Mouse (Mus musculus) layer of hippocampus, adult 2 months (tissue): ENCODE data around the gene Cdca5. TPM values are rescaled to one million over a fixed set of nuclear protein-coding genes. Genes with fewer than 3 reads are reported as not detected.

Experiments
- DNase-seq, 2 experiments: peaks; one replicate each; pipeline ENCODE4 v3.0.0; 2022; ENCODE audit warnings: low spot score in 2 of 2
- H3K27ac ChIP-seq: fragments of 200-600 bp; 2 replicates; pipeline ENCODE4 v1.8.1; 2022
- H3K4me3 ChIP-seq: fragments of 200-600 bp; 2 replicates; pipeline ENCODE4 v1.8.1; 2022; ENCODE audit warnings: mild to moderate bottlenecking
- CTCF ChIP-seq: fragments of 200-600 bp; conservative IDR thresholded peaks from 2 replicates; pipeline ENCODE4 v1.8.1; 2022; ENCODE audit warnings: antibody characterized with exemption, mild to moderate bottlenecking, moderate library complexity
- total RNA-seq, 2 experiments: library from RNA; stranded (reverse); gene quantifications; 2 replicates each; pipeline ENCODE4 v1.2.3; 2021

The Cdca5 gene
- total RNA-seq, 2 experiments from 2014 or later = 0.23 to 0.27 TPM

DNA sequence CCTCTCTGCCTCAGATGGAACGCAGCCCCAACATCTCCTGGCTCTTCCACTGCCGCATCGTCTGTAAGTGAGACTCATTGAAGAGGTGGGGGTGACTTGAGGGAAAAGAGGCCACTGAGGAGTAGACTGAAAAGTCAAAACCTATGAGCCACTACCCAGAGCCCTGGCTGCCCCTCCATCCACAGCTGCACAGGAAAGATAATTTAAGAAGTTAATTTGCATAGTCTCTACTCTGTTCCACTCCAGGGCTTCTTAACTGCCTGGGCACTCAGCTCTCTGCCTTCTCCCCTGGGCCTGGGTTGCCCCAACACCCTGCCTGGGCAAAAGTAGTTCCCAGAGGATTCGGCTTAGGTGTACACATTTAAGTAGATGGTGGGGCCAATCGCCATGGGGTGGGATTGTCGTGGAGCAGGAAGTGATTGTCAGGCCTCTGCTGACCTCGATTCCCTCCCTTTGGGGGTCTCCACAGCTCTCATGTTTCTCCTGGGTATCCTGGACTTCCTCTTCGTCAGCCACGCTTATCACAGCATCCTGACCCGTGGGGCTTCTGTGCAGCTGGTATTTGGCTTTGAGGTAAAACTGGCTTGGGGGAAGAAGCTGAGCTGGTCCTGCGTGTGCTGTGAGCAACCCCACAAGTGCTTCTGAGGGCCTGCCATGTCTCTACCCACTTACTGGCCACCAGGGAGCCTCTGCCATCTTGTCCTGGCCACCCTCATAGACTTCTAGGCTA is 35.9 kb upstream of the Cdca5 start:
- Histone ChIP-seq H3K4me3 (no peak overlapping the region), H3K27ac (no peak overlapping the region)
- DNase-seq = no peak
- TF ChIP-seq CTCF = no peak

DNA sequence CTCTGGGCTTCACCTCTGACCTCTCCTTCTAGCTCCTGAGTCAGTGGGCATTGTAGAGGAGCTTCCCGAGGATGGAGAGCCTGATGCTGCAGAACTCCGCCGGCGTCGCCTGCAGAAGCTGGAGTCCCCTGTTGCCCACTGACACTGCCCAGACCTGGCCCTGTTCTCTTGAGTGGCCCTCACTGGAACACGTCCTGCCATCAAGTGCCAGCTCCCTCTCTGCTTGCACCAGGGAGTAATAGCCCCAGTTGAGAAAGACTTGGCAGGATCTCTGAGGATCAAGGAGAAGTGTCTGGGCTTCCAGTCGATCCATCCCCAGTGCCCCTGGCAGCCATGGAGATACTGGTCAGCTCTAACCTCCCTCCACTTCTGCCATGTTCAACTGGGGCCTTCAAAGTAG is 32.3 kb upstream of the Cdca5 start:
- no peak for TF ChIP-seq CTCF
- Histone ChIP-seq H3K4me3 (no peak overlapping the region), H3K27ac (no peak overlapping the region)
- DNase-seq = no peak

DNA sequence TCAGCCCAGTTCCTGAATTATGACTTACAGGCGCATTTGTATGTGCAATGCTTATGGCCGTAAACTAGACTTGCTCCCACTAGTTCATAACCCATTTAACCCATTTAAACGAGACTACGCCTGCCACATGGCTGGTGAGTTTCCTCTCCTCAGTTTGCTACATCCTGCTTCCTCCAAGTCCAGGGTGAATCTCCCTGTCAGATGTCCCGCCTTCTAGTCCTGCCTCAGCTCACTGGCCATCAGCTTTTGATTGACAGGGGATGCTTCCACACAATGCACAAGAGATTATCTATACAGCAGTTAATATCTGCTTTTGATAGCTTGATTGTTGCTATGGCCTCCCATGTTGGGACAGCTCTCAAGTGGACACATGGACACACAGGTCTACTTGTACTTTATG is 30.5 kb upstream of the Cdca5 start:
- Histone ChIP-seq H3K27ac (no peak overlapping the region), H3K4me3 (no peak overlapping the region)
- no peak for DNase-seq
- TF ChIP-seq CTCF = no peak

DNA sequence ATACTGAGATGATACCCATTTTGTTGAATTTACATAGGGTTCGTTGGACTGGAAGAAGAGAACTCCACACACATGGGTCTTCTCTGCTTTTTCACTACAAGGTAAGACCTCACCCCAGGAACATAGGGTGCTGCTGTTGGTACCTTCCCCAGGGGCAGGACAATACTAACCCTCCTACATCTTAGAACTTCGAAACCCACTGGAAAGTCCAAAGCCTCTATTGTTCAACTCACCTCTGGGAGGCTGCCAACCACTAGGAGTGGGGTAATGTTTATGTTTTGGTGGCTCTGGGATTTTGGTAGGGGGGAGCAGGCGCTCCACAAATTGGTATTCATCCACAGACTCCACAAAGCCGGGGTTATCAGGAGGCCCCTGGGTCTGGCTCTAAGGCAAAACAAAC is 28.1 kb upstream of the Cdca5 start:
- TF ChIP-seq CTCF = no peak
- H3K27ac ChIP-seq = no peak overlapping the region
- DNase-seq = no peak
- H3K4me3 ChIP-seq = peak overlapping the region; percentile 96

DNA sequence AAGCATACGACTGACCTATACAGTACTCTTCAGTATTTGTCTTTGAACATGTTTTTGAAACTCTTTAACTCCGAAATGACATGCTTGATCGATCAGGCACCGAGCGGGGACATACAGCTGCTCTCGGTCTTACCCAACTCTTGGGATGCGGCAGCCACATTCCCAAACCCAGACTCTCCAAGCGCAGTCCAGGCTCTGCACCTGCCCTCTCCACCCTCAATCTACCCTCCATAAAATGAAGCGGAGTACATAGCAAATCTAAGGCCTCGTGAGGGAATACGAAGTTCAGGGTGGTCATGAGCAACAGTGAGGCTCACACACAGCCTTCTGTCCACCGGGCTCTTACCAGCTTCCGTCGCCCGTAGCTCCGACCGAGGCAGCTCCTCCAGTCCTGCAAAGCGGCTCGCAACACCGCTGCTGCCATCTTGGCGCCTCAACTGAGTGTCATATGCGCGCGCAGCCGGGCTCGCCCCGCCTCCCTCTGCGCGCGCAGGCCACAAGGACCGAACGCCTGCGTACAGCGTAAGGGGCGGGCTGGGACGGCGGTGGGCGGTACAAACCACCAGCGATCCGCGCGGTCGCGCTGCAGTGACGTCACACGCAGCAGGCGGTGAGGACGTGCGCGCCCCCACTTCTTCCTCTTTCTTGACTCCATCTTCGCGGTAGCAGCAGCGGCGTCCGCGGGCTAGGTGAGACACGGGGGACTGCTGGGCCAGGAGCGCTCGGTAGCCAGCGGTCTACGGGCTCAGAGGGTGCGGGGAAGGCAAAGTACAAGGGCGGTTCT is 27.3 kb upstream of the Cdca5 start, which contains the start of the genes Mrpl49 and Fau:
Gene Mrpl49, minus strand, starts transcription at position 473 of the 784 bp plus-strand sequence.
Gene Fau, plus strand, starts transcription at position 532 of the 784 bp plus-strand sequence.
- peak; percentile 98 for DNase-seq
- Histone ChIP-seq H3K27ac (peak within 1 kb of the TSS; percentile 95), H3K4me3 (peak within 1 kb of the TSS; percentile 96)
- no peak for TF ChIP-seq CTCF

DNA sequence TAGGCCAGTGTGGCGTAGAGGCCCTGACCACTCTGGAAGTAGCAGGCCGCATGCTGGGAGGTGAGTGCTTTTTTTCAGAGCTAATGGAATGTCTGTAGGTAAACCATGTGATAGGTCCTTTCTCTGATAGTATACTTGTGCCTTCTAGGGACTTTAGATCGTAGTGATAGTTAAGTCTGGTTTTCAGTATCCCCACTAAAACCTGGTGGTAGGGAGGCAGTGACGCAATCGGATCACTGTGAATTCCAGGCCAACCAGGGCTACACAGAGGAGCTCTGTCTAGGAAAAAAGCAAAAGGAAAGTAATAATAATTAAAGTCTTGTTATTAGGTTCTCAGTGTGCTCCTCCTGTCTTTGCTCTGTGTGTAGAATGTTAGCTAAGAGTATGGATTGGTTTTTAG is 26.3 kb upstream of the Cdca5 start:
- TF ChIP-seq CTCF = no peak
- no peak for DNase-seq
- Histone ChIP-seq H3K27ac (peak overlapping the region; percentile 95), H3K4me3 (peak overlapping the region; percentile 96)

DNA sequence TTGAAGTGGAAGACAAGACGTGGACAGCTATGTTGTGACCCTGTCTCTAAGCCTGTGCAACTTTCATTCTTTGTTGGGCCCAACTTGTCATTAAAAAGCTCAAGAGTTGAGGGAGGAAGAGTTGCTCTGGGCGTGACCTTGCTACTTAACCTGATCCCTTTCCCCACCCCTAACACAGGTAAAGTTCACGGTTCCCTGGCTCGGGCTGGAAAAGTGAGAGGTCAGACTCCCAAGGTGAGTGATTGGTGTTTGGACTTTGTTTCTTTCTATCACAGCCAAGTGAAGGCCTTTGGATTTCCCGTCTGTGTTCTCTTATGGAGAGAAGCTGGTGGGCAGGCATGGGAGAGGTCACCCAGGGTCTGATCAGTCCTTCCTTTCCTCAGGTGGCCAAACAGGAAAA is 25.8 kb upstream of the Cdca5 start:
- Histone ChIP-seq H3K4me3 (peak overlapping the region; percentile 96), H3K27ac (no peak overlapping the region; the same call in 1 of the 2 replicates)
- no peak for DNase-seq
- TF ChIP-seq CTCF = no peak

DNA sequence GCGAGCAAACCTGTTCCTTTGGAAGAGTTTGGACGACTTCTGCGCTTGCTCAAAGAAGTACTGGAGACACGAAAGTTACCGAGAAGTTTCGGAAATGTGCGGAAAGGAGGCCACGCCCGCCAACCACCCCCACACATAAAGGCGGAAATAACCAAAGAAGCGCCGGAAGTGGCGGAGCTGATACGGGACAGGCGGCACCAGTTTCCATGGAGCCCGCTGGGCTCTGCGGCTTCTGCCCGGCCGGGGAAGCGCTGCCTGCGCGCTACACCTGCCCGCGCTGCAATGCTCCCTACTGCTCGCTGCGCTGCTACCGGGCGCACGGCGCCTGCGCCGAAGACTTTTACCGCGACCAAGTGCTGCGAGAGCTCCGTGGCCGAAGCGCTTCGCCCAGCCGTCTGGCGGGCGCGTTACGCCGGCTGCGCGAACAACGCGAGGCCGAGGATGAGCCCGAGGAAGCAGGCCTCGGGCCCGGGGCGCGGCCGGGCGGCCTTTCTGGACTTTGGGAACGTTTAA is 23.7 kb upstream of the Cdca5 start, which contains the start of gene Znhit2:
Gene Znhit2, plus strand, starts transcription at position 172 of the 513 bp plus-strand sequence.
- H3K4me3 ChIP-seq = peak within 1 kb of the TSS; percentile 85
- peak; percentile 61 for TF ChIP-seq CTCF
- H3K27ac ChIP-seq = peak within 1 kb of the TSS; percentile 96
- peak; percentile 94 to 96 for DNase-seq

DNA sequence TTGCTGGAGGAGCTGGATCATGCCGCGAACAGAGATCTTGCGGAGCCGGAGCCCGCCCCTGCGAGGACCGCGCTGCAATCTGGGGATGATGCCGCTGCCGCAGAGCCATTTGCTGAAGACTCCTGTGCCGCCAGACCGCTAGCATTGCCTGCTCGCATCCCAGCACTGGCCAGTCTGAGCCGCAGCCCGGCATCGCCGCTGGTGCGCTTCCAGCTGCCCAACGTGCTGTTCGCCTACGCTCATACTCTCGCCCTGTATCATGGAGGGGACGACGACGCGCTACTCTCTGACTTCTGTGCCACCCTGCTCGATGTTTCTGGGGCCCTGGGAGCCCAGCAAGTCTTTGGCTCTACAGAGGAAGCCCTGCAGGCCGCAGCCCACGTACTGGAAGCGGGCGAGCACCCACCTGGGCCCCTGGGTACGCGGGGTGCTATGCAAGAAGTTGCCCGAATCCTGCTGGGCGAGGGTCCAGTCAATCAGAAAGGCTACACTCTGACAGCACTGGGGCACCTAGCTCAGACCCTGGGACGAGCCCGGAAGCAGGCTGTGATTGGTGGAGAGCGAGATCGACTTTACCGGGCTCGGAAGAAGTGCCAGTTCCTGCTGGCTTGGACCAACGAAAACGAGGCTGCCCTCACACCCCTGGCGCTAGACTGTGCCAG is 23.0 kb upstream of the Cdca5 start:
- no peak for DNase-seq
- H3K4me3 ChIP-seq = peak overlapping the region; percentile 85
- no peak for TF ChIP-seq CTCF
- H3K27ac ChIP-seq = peak overlapping the region; percentile 96

DNA sequence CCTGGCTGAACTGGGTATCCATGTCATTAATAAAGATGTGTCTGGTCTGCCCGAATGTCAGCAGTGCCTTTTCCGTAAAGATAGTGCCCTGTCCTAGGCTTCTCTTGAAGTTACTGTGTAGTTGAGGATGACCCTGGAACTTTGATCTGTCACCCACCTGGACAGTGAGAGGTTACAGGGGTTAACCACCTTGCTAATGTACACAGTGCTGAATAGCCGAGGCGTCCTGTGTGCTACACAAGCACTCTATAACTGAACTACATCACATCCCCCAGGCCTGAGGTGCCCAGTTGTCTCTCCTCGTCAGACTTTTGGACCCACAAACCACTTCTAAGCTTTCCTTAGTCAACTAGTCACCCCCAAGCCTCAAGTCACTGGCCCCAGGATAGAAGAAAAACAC is 22.4 kb upstream of the Cdca5 start:
- Histone ChIP-seq H3K4me3 (peak overlapping the region; percentile 85), H3K27ac (peak overlapping the region; percentile 96)
- no peak for DNase-seq
- no peak for TF ChIP-seq CTCF

DNA sequence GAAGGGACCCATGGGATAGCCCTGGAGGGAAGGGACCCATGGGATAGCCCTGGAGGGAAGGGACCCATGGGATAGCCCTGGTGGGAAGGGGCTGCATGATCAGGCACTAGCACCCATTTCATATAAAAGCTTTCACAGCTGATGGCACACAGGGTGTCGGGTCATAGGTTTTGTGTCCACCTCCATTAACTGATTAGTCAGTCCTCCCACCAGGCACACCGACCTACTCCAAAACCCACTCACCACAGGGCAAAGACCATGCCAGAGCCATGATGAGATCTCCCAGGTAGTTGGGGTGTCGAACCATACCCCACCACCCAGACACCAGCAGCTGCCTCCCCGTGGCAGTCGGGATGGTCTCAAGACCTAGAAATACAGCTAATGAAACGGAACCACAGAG is 21.7 kb upstream of the Cdca5 start:
- no peak for DNase-seq
- Histone ChIP-seq H3K27ac (no peak overlapping the region), H3K4me3 (peak overlapping the region; percentile 85; the same call in 1 of the 2 replicates)
- TF ChIP-seq CTCF = no peak

DNA sequence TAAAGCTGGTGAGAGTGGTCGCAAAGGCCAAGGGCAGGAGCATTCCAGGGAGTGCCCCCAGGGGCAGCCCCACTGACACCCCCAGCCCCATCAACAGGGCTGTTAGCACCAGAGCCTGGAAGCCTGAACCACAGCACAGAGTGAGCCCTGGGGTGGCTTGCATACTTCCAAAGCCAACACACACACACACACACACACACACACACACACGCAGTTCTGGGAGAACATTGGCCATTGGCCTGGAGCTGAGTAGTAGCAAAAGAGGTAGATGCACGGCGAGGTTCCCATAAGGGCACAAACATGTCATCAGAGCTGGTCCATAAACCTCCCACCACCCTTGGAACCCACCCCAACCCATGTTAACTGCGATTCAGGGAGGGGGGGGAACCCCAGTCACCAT is 18.2 kb upstream of the Cdca5 start:
- peak overlapping the region; percentile 87 for H3K27ac ChIP-seq
- DNase-seq = no peak
- TF ChIP-seq CTCF = no peak
- H3K4me3 ChIP-seq = peak overlapping the region; percentile 57
